Mouse (Mus musculus) hindbrain, embryonic 16.5 days (tissue): ENCODE measurements around the gene Tmem184a. TPM values are rescaled to one million over a fixed set of nuclear protein-coding genes. Genes with fewer than 3 reads are reported as not detected.

Source experiments
- ATAC-seq: fragments of 200-750 bp; cut with Nextera tagmentation; 2 replicates; pipeline ENCODE4 v1.8.0; 2017; ENCODE audit warnings: moderate TSS enrichment, moderate library complexity
- H3K27ac ChIP-seq: fragments of 300-500 bp; sonication (generic); 2 replicates; pipeline ENCODE4 v1.5.1; 2014; ENCODE audit warnings: low read depth, mild to moderate bottlenecking, control low read depth, low read length, moderate library complexity
- H3K27me3 ChIP-seq: fragments of 300-500 bp; sonication (generic); replicated peaks from 2 replicates; pipeline ENCODE4 v1.6.1; 2014; ENCODE audit warnings: low read length; ENCODE audit not compliant: control insufficient read depth, insufficient read depth
- H3K36me3 ChIP-seq: fragments of 300-500 bp; sonication (generic); 2 replicates; pipeline ENCODE4 v1.6.1; 2014; ENCODE audit warnings: mild to moderate bottlenecking, low read length, moderate library complexity, mixed read lengths; ENCODE audit not compliant: control insufficient read depth, insufficient read depth
- H3K4me1 ChIP-seq: fragments of 300-500 bp; sonication (generic); 2 replicates; pipeline ENCODE4 v1.6.1; 2014; ENCODE audit warnings: low read depth, low read length; ENCODE audit not compliant: control insufficient read depth, insufficient read depth
- H3K4me2 ChIP-seq: fragments of 300-500 bp; sonication (generic); 2 replicates; pipeline ENCODE4 v1.6.1; 2014; ENCODE audit warnings: mild to moderate bottlenecking, low read length, control low read depth, moderate library complexity
- H3K4me3 ChIP-seq: fragments of 300-500 bp; sonication (generic); 2 replicates; pipeline ENCODE4 v1.5.1; 2014; ENCODE audit warnings: mild to moderate bottlenecking, low read length, control low read depth, moderate library complexity
- H3K9ac ChIP-seq: fragments of 300-500 bp; sonication (generic); 2 replicates; pipeline ENCODE4 v1.6.1; 2014; ENCODE audit warnings: low read depth, mild to moderate bottlenecking, control low read depth, low read length, moderate library complexity
- H3K9me3 ChIP-seq: fragments of 300-500 bp; sonication (generic); 2 replicates; pipeline ENCODE4 v1.6.1; 2014; ENCODE audit warnings: mild to moderate bottlenecking, low read length, moderate library complexity; ENCODE audit not compliant: control insufficient read depth
- WGBS: fragments of 180-500 bp; shearing (Covaris S2); extraction: QIAGEN DNeasy Blood & Tissue Kit; methylation state at CpG from one replicate; pipeline ENCODE4 v1.1.7; 2014; 5-methylcytosine and 5-hydroxymethylcytosine counted together
- microRNA-seq: library from miRNA; unstranded; fragments of <30 nt; microRNA quantifications from one replicate; pipeline ENCODE4, GENCODE M21; 2017
- polyA plus RNA-seq: library from polyadenylated mRNA; unstranded; fragments of >200 nt; fragmentation: Nextera tagmentation; extraction: Ambion mirVana; gene quantifications from 2 replicates; pipeline ENCODE4 v1.2.1, GENCODE M21; 2015

The Tmem184a gene
- polyA plus RNA-seq, 1 experiment from 2014 or later, result 0.09 TPM

GRCm38 (mm10) chr5:139756135-139756534 lies 63.6 kb downstream of the Tmem184a start:
- WGBS, result 95% methylated on average over 12 of the region's 12 CpGs
- no peaks in the 10 kb centered on the region for H3K27me3 ChIP-seq
- no peaks in the 10 kb centered on the region for H3K4me1 ChIP-seq
- no peak overlapping the region for H3K9ac ChIP-seq
- no peak overlapping the region for H3K27ac ChIP-seq
- H3K4me2 ChIP-seq, result no peak overlapping the region
- H3K36me3 ChIP-seq, result peaks cover 58% of the 10 kb centered on the region
- H3K9me3 ChIP-seq, result no peaks in the 10 kb centered on the region
- no peak for ATAC-seq
- no peak overlapping the region for H3K4me3 ChIP-seq

- H3K4me3 ChIP-seq, result no peak overlapping the region
- 39% methylated on average over 12 of the region's 12 CpGs for WGBS
- no peak overlapping the region for H3K27ac ChIP-seq
- peaks cover 48% of the 10 kb centered on the region for H3K36me3 ChIP-seq
- H3K27me3 ChIP-seq, result no peaks in the 10 kb centered on the region
- H3K4me1 ChIP-seq, result no peaks in the 10 kb centered on the region
- H3K9me3 ChIP-seq, result no peaks in the 10 kb centered on the region
- ATAC-seq, result peak; percentile 17; the same call in 1 of the 2 replicates
- H3K4me2 ChIP-seq, result no peak overlapping the region
- H3K9ac ChIP-seq, result no peak overlapping the region
Measured at GRCm38 (mm10) chr5:139754753-139755152, 65.0 kb downstream of the Tmem184a start.

Small RNA genes lying within 50 kb of the gene (microRNA-seq; reads per million reads assigned to microRNA genes)
- gene Mir7037, result not detected

Other genes with a start within 250 kb of the Tmem184a start
- 12.3 and 12.9 TPM in 2 replicates for gene Micall2, start 83.6 kb downstream of the Tmem184a start, polyA plus RNA-seq
- 27.1 and 32.6 TPM in 2 replicates for gene Ints1, start 44.2 kb downstream of the Tmem184a start, polyA plus RNA-seq
- gene Mafk, start 28.4 kb downstream of the Tmem184a start, polyA plus RNA-seq, result 12.1 and 13.0 TPM in 2 replicates
- not detected in 2 replicates for gene Gm26938, start 6.5 kb upstream of the Tmem184a start, polyA plus RNA-seq
- 70.7 and 73.0 TPM in 2 replicates for gene Psmg3, start 7.0 kb upstream of the Tmem184a start, polyA plus RNA-seq
- gene Elfn1, start 88.0 kb upstream of the Tmem184a start, polyA plus RNA-seq, result 2.8 and 3.7 TPM in 2 replicates